Mouse (Mus musculus): ENCODE data around the gene Rars2. TPM values are rescaled to one million over a fixed set of nuclear protein-coding genes. Genes with fewer than 3 reads are reported as not detected.

Gene Rars2
- polyA plus RNA-seq, 1 experiment from 2014 or later, result 27.4 TPM

DNA sequence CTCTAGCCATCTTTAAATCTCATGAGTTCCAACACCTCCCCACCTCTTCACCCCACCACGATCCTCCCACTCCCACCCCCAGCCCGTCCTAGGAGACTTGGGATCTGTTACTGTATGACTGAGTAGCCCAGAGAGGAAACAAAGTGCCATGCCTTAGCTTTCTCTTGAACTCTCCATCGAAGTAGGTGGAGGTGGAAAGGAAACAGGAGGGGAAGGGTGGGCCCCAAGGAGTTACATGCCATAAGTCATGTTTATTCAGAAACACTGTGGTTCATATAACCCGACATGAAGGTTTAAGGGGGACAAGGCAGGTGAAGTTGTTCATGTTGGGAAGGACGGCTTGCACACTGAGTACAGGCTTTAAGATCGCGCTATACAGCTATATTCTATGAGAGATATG is 22.6 kb downstream of the Rars2 start:
- WGBS, result 91% methylated on average over 7 of the region's 7 CpGs
- no peak for TF ChIP-seq CTCF (IDR thresholded peaks at IDR 0.05; ENCODE audit: low read depth)
- H3K4me3 ChIP-seq (ENCODE audit: low read depth, low read length), result no peak overlapping the region
- no peaks in the 10 kb centered on the region for H3K4me1 ChIP-seq (replicated peaks; ENCODE audit: control insufficient read depth, insufficient read depth, low read length)
- H3K9ac ChIP-seq (ENCODE audit: low read depth, low read length), result no peak overlapping the region
- no peaks in the 10 kb centered on the region for H3K27me3 ChIP-seq (replicated peaks; ENCODE audit: control insufficient read depth, insufficient read depth, low read length)
- no peak for ATAC-seq
- H3K36me3 ChIP-seq (ENCODE audit: control insufficient read depth, insufficient read depth), result peaks cover 23% of the 10 kb centered on the region
- no peak overlapping the region for H3K27ac ChIP-seq (ENCODE audit: low read depth, low read length)
- no peaks in the 10 kb centered on the region for H3K9me3 ChIP-seq (ENCODE audit: control insufficient read depth)
- no peak overlapping the region for H3K4me2 ChIP-seq (replicated peaks; ENCODE audit: low read depth)

- H3K4me2 ChIP-seq (replicated peaks; ENCODE audit: low read depth), result no peak overlapping the region
- no peak overlapping the region for H3K9ac ChIP-seq (ENCODE audit: low read depth, low read length)
- H3K9me3 ChIP-seq (ENCODE audit: control insufficient read depth), result no peaks in the 10 kb centered on the region
- no peak for ATAC-seq
- peaks cover 24% of the 10 kb centered on the region for H3K36me3 ChIP-seq (ENCODE audit: control insufficient read depth, insufficient read depth)
- TF ChIP-seq CTCF (IDR thresholded peaks at IDR 0.05; ENCODE audit: low read depth), result no peak
- H3K27me3 ChIP-seq (replicated peaks; ENCODE audit: control insufficient read depth, insufficient read depth, low read length), result no peaks in the 10 kb centered on the region
- H3K4me1 ChIP-seq (replicated peaks; ENCODE audit: control insufficient read depth, insufficient read depth, low read length), result no peaks in the 10 kb centered on the region
- H3K4me3 ChIP-seq (ENCODE audit: low read depth, low read length), result no peak overlapping the region
- 81% methylated on average over 4 of the region's 4 CpGs for WGBS
- H3K27ac ChIP-seq (ENCODE audit: low read depth, low read length), result no peak overlapping the region
Measured at GRCm38 (mm10) chr4:34637851-34638250, 23.1 kb downstream of the Rars2 start.

DNA sequence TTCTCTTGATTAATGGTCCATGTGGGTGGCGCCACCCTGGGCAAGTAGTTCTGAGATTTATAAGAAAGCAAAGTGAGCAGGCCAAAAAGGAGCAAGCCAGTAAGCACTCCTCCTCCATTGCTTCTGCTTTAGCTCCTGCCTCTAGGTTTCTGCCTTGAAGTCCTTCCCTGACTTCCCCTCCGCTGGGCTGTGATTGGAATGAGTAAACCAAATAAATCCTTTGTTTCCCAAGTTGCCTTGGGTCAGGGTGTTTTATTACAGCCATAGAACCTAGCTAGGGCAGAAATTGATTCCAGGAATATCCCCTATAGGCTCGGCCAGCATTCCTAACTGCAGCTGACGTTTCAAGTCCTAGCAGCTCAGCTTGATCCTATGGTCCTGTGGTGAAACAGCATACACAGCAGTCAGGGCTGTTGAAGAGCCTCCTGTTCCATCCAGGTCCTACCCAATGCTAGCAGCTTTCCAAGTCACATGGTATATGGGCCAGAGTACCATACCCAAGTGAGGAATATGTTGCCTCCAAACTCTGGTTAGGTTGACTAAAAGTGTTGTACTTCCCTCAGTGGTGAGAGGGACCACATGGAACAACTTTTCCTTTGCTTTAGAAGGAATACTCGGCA is 25.1 kb downstream of the Rars2 start:
- 84% methylated on average over 5 of the region's 5 CpGs for WGBS
- H3K4me3 ChIP-seq (ENCODE audit: low read depth, low read length), result no peak overlapping the region
- ATAC-seq, result no peak

GRCm38 (mm10) chr4:34640731-34641130 is 26.0 kb downstream of the Rars2 start:
- Histone ChIP-seq H3K4me2 (replicated peaks; ENCODE audit: low read depth) (no peak overlapping the region), H3K27ac (ENCODE audit: low read depth, low read length) (no peak overlapping the region), H3K9me3 (ENCODE audit: control insufficient read depth) (no peaks in the 10 kb centered on the region), H3K9ac (ENCODE audit: low read depth, low read length) (no peak overlapping the region), H3K27me3 (replicated peaks; ENCODE audit: control insufficient read depth, insufficient read depth, low read length) (no peaks in the 10 kb centered on the region), H3K4me3 (ENCODE audit: low read depth, low read length) (no peak overlapping the region), H3K4me1 (replicated peaks; ENCODE audit: control insufficient read depth, insufficient read depth, low read length) (no peaks in the 10 kb centered on the region), H3K36me3 (ENCODE audit: control insufficient read depth, insufficient read depth) (peaks cover 29% of the 10 kb centered on the region)
- WGBS, result 96% methylated on average over 3 of the region's 3 CpGs
- TF ChIP-seq CTCF (IDR thresholded peaks at IDR 0.05; ENCODE audit: low read depth), result no peak
- no peak for ATAC-seq

More for the DNA sequence above, 25.1 kb downstream of the Rars2 start:
- no peaks in the 10 kb centered on the region for H3K27me3 ChIP-seq (replicated peaks; ENCODE audit: control insufficient read depth, insufficient read depth, low read length)
- TF ChIP-seq CTCF (IDR thresholded peaks at IDR 0.05; ENCODE audit: low read depth), result no peak
- no peak overlapping the region for H3K4me2 ChIP-seq (replicated peaks; ENCODE audit: low read depth)
- H3K9ac ChIP-seq (ENCODE audit: low read depth, low read length), result no peak overlapping the region
- H3K36me3 ChIP-seq (ENCODE audit: control insufficient read depth, insufficient read depth), result peaks cover 21% of the 10 kb centered on the region
- H3K4me1 ChIP-seq (replicated peaks; ENCODE audit: control insufficient read depth, insufficient read depth, low read length), result no peaks in the 10 kb centered on the region
- H3K9me3 ChIP-seq (ENCODE audit: control insufficient read depth), result no peaks in the 10 kb centered on the region
- H3K27ac ChIP-seq (ENCODE audit: low read depth, low read length), result no peak overlapping the region

- H3K36me3 ChIP-seq (ENCODE audit: control insufficient read depth, insufficient read depth), result peaks cover 53% of the 10 kb centered on the region
- H3K4me2 ChIP-seq (replicated peaks; ENCODE audit: low read depth), result no peak overlapping the region
- H3K4me1 ChIP-seq (replicated peaks; ENCODE audit: control insufficient read depth, insufficient read depth, low read length), result no peaks in the 10 kb centered on the region
- no peak overlapping the region for H3K4me3 ChIP-seq (ENCODE audit: low read depth, low read length)
- no peaks in the 10 kb centered on the region for H3K9me3 ChIP-seq (ENCODE audit: control insufficient read depth)
- no peak overlapping the region for H3K27ac ChIP-seq (ENCODE audit: low read depth, low read length)
- no peaks in the 10 kb centered on the region for H3K27me3 ChIP-seq (replicated peaks; ENCODE audit: control insufficient read depth, insufficient read depth, low read length)
- no peak for ATAC-seq
- no peak overlapping the region for H3K9ac ChIP-seq (ENCODE audit: low read depth, low read length)
- no peak for TF ChIP-seq CTCF (IDR thresholded peaks at IDR 0.05; ENCODE audit: low read depth)
Measured at GRCm38 (mm10) chr4:34644779-34645178, 30.0 kb downstream of the Rars2 start.

DNA sequence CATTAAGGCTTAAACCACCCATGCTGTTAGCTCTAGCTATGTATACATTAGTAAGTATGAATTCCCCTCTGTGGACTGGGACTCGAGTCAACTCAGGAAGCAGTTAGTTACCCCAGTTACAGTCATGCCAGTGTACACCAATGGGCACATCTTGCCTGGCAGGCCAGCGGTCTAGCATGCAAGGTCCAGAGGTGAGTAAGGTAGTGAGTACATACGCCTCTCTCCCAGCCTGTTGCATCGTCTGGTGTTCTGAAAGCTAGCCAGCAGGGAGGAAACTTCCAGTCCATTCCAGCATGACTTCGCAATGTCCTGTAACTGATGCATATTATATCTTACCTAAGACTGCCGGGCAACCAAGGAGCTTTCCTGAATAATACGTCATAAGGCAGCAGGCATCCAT is 38.4 kb downstream of the Rars2 start:
- H3K27ac ChIP-seq (ENCODE audit: low read depth, low read length), result no peak overlapping the region
- no peak overlapping the region for H3K4me2 ChIP-seq (replicated peaks; ENCODE audit: low read depth)
- TF ChIP-seq CTCF (IDR thresholded peaks at IDR 0.05; ENCODE audit: low read depth), result no peak
- H3K4me3 ChIP-seq (ENCODE audit: low read depth, low read length), result no peak overlapping the region
- no peak overlapping the region for H3K9ac ChIP-seq (ENCODE audit: low read depth, low read length)
- H3K9me3 ChIP-seq (ENCODE audit: control insufficient read depth), result no peaks in the 10 kb centered on the region
- peaks cover 60% of the 10 kb centered on the region for H3K36me3 ChIP-seq (ENCODE audit: control insufficient read depth, insufficient read depth)
- no peaks in the 10 kb centered on the region for H3K27me3 ChIP-seq (replicated peaks; ENCODE audit: control insufficient read depth, insufficient read depth, low read length)
- WGBS, result 90% methylated on average over 7 of the region's 7 CpGs
- no peak for ATAC-seq
- no peaks in the 10 kb centered on the region for H3K4me1 ChIP-seq (replicated peaks; ENCODE audit: control insufficient read depth, insufficient read depth, low read length)

- Histone ChIP-seq H3K4me2 (replicated peaks; ENCODE audit: low read depth) (no peak overlapping the region), H3K9me3 (ENCODE audit: control insufficient read depth) (no peaks in the 10 kb centered on the region), H3K9ac (ENCODE audit: low read depth, low read length) (no peak overlapping the region), H3K4me1 (replicated peaks; ENCODE audit: control insufficient read depth, insufficient read depth, low read length) (no peaks in the 10 kb centered on the region), H3K27ac (ENCODE audit: low read depth, low read length) (no peak overlapping the region), H3K36me3 (ENCODE audit: control insufficient read depth, insufficient read depth) (peaks cover 59% of the 10 kb centered on the region), H3K4me3 (ENCODE audit: low read depth, low read length) (no peak overlapping the region), H3K27me3 (replicated peaks; ENCODE audit: control insufficient read depth, insufficient read depth, low read length) (no peaks in the 10 kb centered on the region)
- WGBS, result 94% methylated on average over 10 of the region's 10 CpGs
- ATAC-seq, result no peak
- no peak for TF ChIP-seq CTCF (IDR thresholded peaks at IDR 0.05; ENCODE audit: low read depth)
Measured at GRCm38 (mm10) chr4:34656101-34656500, 41.3 kb downstream of the Rars2 start.

Measured in intestine, postnatal 0 days (tissue).